Mouse (Mus musculus) MEL (cell line): ENCODE measurements around the gene Fancc. TPM values are rescaled to one million over a fixed set of nuclear protein-coding genes. Genes with fewer than 3 reads are reported as not detected.

Experiments
- DNase-seq: peaks from one replicate; pipeline ENCODE4 v3.0.0; 2011; ENCODE audit warnings: low read depth, low spot score
- H3K27ac ChIP-seq: 2 replicates; pipeline ENCODE4 v1.5.1; 2012; ENCODE audit warnings: low read depth, mild to moderate bottlenecking, control low read depth, low read length, moderate library complexity; ENCODE audit not compliant: control insufficient read depth
- H3K27me3 ChIP-seq, 2 experiments: fragments of 150-350 bp in 1 of 2; sonication (generic) in 1 of 2; 2 replicates each; pipeline ENCODE4 v1.6.1; 2012; ENCODE audit warnings: low read length in 2 of 2, mild to moderate bottlenecking in 2 of 2, improper control_type of control experiment in 1 of 2, moderate library complexity in 1 of 2; ENCODE audit not compliant: insufficient read depth in 2 of 2, control insufficient read depth in 1 of 2
- H3K36me3 ChIP-seq, 2 experiments: 2 replicates each; pipeline ENCODE4 v1.6.1; 2012 to 2014; ENCODE audit warnings: low read length in 2 of 2, improper control_type of control experiment in 1 of 2, inconsistent platforms in 1 of 2, mild to moderate bottlenecking in 1 of 2; ENCODE audit not compliant: insufficient read depth in 2 of 2, control insufficient read depth in 1 of 2
- H3K4me1 ChIP-seq, 2 experiments: fragments of 150-350 bp in 1 of 2; sonication (generic) in 1 of 2; 2 replicates each; pipeline ENCODE4 v1.6.1; 2012; ENCODE audit warnings: low read length in 2 of 2, improper control_type of control experiment in 1 of 2, mild to moderate bottlenecking in 1 of 2; ENCODE audit not compliant: insufficient read depth in 2 of 2, control insufficient read depth in 1 of 2
- H3K4me3 ChIP-seq, 2 experiments: fragments of 150-350 bp in 1 of 2; sonication (generic) in 1 of 2; 2 replicates each; pipeline ENCODE4 v1.5.1; 2012; ENCODE audit warnings: low read depth in 2 of 2, low read length in 2 of 2, mild to moderate bottlenecking in 2 of 2, moderate library complexity in 2 of 2, control low read depth in 1 of 2, improper control_type of control experiment in 1 of 2; ENCODE audit not compliant: control insufficient read depth in 1 of 2, insufficient read depth in 1 of 2
- H3K79me2 ChIP-seq: 2 replicates; pipeline ENCODE4 v1.6.1; 2012; ENCODE audit warnings: mild to moderate bottlenecking, low read length, moderate library complexity; ENCODE audit not compliant: control insufficient read depth, poor library complexity, insufficient read depth
- H3K9ac ChIP-seq: 2 replicates; pipeline ENCODE4 v1.6.1; 2012; ENCODE audit warnings: low read depth, mild to moderate bottlenecking, control low read depth, low read length, moderate library complexity; ENCODE audit not compliant: control insufficient read depth, poor library complexity, severe bottlenecking
- H3K9me3 ChIP-seq: fragments of 150-350 bp; sonication (generic); replicated peaks from 2 replicates; pipeline ENCODE4 v1.6.1; 2012; ENCODE audit warnings: mild to moderate bottlenecking, low read length, improper control_type of control experiment, moderate library complexity; ENCODE audit not compliant: insufficient read depth
- BHLHE40 ChIP-seq: IDR thresholded peaks from 2 replicates; pipeline ENCODE4 v1.6.1; 2012; ENCODE audit warnings: low read depth, mild to moderate bottlenecking, inconsistent platforms, low read length, improper control_type of control experiment, borderline replicate concordance
- CHD1 ChIP-seq: IDR thresholded peaks from 2 replicates; pipeline ENCODE4 v1.6.1; 2012; ENCODE audit warnings: low read depth, mild to moderate bottlenecking, inconsistent platforms, low read length, improper control_type of control experiment
- CHD2 ChIP-seq: IDR thresholded peaks from 2 replicates; pipeline ENCODE4 v1.6.1; 2011; ENCODE audit warnings: low read length, improper control_type of control experiment
- CTCF ChIP-seq, 3 experiments: IDR thresholded peaks in 2 of 3; conservative IDR thresholded peaks in 1 of 3; 2 replicates each; pipeline ENCODE4 v1.5.1; 2011 to 2012; ENCODE audit warnings: low read length in 3 of 3, low read depth in 2 of 3, mild to moderate bottlenecking in 2 of 3, improper control_type of control experiment in 1 of 3, inconsistent platforms in 1 of 3, mixed read lengths in 1 of 3, moderate library complexity in 1 of 3; ENCODE audit not compliant: control insufficient read depth in 1 of 3, insufficient read depth in 1 of 3, poor library complexity in 1 of 3, severe bottlenecking in 1 of 3
- E2F4 ChIP-seq: IDR thresholded peaks from 2 replicates; pipeline ENCODE4 v1.6.1; 2011; ENCODE audit warnings: low read depth, low read length, improper control_type of control experiment, borderline replicate concordance
- ELF1 ChIP-seq: IDR thresholded peaks from 2 replicates; pipeline ENCODE4 v1.6.1; 2014; ENCODE audit warnings: low read depth, mild to moderate bottlenecking, inconsistent platforms, low read length, improper control_type of control experiment, moderate library complexity
- EP300 ChIP-seq, 2 experiments: IDR thresholded peaks; 2 replicates each; pipeline ENCODE4 v1.6.1; 2011; ENCODE audit warnings: improper control_type of control experiment in 2 of 2, low read length in 2 of 2, low read depth in 1 of 2, mild to moderate bottlenecking in 1 of 2
- GABPA ChIP-seq: IDR thresholded peaks from 2 replicates; pipeline ENCODE4 v1.6.1; 2012; ENCODE audit warnings: low read depth, mild to moderate bottlenecking, inconsistent platforms, low read length, improper control_type of control experiment, moderate library complexity
- HCFC1 ChIP-seq: IDR thresholded peaks from 2 replicates; pipeline ENCODE4 v1.6.1; 2012; ENCODE audit warnings: low read depth, mild to moderate bottlenecking, inconsistent platforms, low read length, improper control_type of control experiment, moderate library complexity
- JUND ChIP-seq: IDR thresholded peaks from 2 replicates; pipeline ENCODE4 v1.6.1; 2011; ENCODE audit warnings: low read depth, mild to moderate bottlenecking, improper control_type of control experiment, low read length
- KAT2A ChIP-seq: conservative IDR thresholded peaks from 2 replicates; pipeline ENCODE4 v1.6.1; 2012; ENCODE audit warnings: low read depth, low read length, improper control_type of control experiment, inconsistent platforms
- MAZ ChIP-seq: IDR thresholded peaks from 2 replicates; pipeline ENCODE4 v1.6.1; 2012; ENCODE audit warnings: low read depth, mild to moderate bottlenecking, inconsistent platforms, low read length, improper control_type of control experiment
- MEF2A ChIP-seq: IDR thresholded peaks from 2 replicates; pipeline ENCODE4 v1.6.1; 2014; ENCODE audit warnings: low read depth, mild to moderate bottlenecking, inconsistent platforms, low read length, improper control_type of control experiment; ENCODE audit not compliant: poor library complexity, insufficient replicate concordance, severe bottlenecking; ENCODE audit errors: extremely low read depth
- MXI1 ChIP-seq: IDR thresholded peaks from 2 replicates; pipeline ENCODE4 v1.6.1; 2011; ENCODE audit warnings: mild to moderate bottlenecking, low read depth, low read length, improper control_type of control experiment
- MYB ChIP-seq: IDR thresholded peaks from 2 replicates; pipeline ENCODE4 v1.6.1; 2011; ENCODE audit warnings: mild to moderate bottlenecking, low read depth, low read length, improper control_type of control experiment
- MYC ChIP-seq: IDR thresholded peaks from 2 replicates; pipeline ENCODE4 v1.6.1; 2011; ENCODE audit warnings: low read depth, mild to moderate bottlenecking, low read length, improper control_type of control experiment, moderate library complexity
- POLR2A ChIP-seq, 2 experiments: IDR thresholded peaks; 2 replicates each; pipeline ENCODE4 v1.6.1; 2011 to 2012; ENCODE audit warnings: low read length in 2 of 2, mild to moderate bottlenecking in 2 of 2, control low read depth in 1 of 2, improper control_type of control experiment in 1 of 2, low read depth in 1 of 2, moderate library complexity in 1 of 2; ENCODE audit not compliant: control insufficient read depth in 1 of 2, insufficient read depth in 1 of 2, poor library complexity in 1 of 2
- POLR2AphosphoS2 ChIP-seq: IDR thresholded peaks from 2 replicates; pipeline ENCODE4 v1.6.1; 2011; ENCODE audit warnings: low read length, improper control_type of control experiment
- POLR2AphosphoS5 ChIP-seq: IDR thresholded peaks from 2 replicates; pipeline ENCODE4 v1.6.1; 2012; ENCODE audit warnings: low read depth, borderline replicate concordance, mild to moderate bottlenecking, inconsistent platforms, low read length, moderate library complexity, mixed read lengths
- RCOR1 ChIP-seq: IDR thresholded peaks from 2 replicates; pipeline ENCODE4 v1.6.1; 2012; ENCODE audit warnings: low read depth, mild to moderate bottlenecking, inconsistent platforms, low read length, improper control_type of control experiment
- SIN3A ChIP-seq: IDR thresholded peaks from 2 replicates; pipeline ENCODE4 v1.6.1; 2012; ENCODE audit warnings: low read length, improper control_type of control experiment, inconsistent platforms
- TAL1 ChIP-seq: IDR thresholded peaks from 2 replicates; pipeline ENCODE4 v1.6.1; 2012; ENCODE audit warnings: mild to moderate bottlenecking, inconsistent platforms, low read length, moderate library complexity, mixed read lengths
- TBP ChIP-seq: IDR thresholded peaks from 2 replicates; pipeline ENCODE4 v1.8.0; 2011; ENCODE audit warnings: low read depth, low read length, improper control_type of control experiment
- ZKSCAN1 ChIP-seq: IDR thresholded peaks from 2 replicates; pipeline ENCODE4 v1.6.1; 2012; ENCODE audit warnings: low read depth, mild to moderate bottlenecking, inconsistent platforms, low read length, improper control_type of control experiment, moderate library complexity
- ZNF384 ChIP-seq: IDR thresholded peaks from 2 replicates; pipeline ENCODE4 v1.6.1; 2012; ENCODE audit warnings: low read depth, mild to moderate bottlenecking, inconsistent platforms, low read length, improper control_type of control experiment
- polyA plus RNA-seq, 2 experiments: library from polyadenylated mRNA; stranded (reverse) in 1 of 2; unstranded in 1 of 2; fragments of >175 nt in 1 of 2; fragments of >200 nt in 1 of 2; gene quantifications; 2 replicates each; pipeline versions ENCODE4 v1.2.1 to v1.2.4; 2012; ENCODE audit warnings: low replicate concordance in 2 of 2, low read depth in 1 of 2; ENCODE audit not compliant: insufficient read length in 2 of 2, insufficient read depth in 1 of 2, missing spikeins in 1 of 2
- total RNA-seq: library from RNA; depleted of rRNA; stranded (reverse); fragments of 300-350 nt; gene quantifications from 2 replicates; pipeline ENCODE4 v1.2.3, GENCODE M21; 2012

Fancc gene
- total and polyA plus RNA-seq, 3 experiments = 4.0 to 5.5 TPM; not detected in 1

GRCm38 (mm10) chr13:63322756-63323155 is 174.3 kb downstream of the Fancc start:
- Histone ChIP-seq H3K9ac (no peak overlapping the region), H3K4me1 (peaks cover 6 to 20% of the 10 kb centered on the region in 2 experiments), H3K36me3 (peaks cover 0 to 17% of the 10 kb centered on the region in 2 experiments; a peak in 2 of 4 replicates), H3K27ac (no peak overlapping the region), H3K9me3 (no peaks in the 10 kb centered on the region), H3K4me3 (no peak overlapping the region), H3K79me2 (no peaks in the 10 kb centered on the region), H3K27me3 (no peaks in the 10 kb centered on the region)
- DNase-seq = no peak
- TF ChIP-seq MEF2A (no peak), MXI1 (no peak), KAT2A (no peak), ZKSCAN1 (no peak), GABPA (no peak), HCFC1 (no peak), ELF1 (no peak), EP300 (IDR thresholded peaks at IDR 0.05; ENCODE audit: low read depth in 1 of 2, low read length in 2 of 2) (no peak), CTCF (IDR thresholded peaks at IDR 0.05 in 2 of 3, conservative IDR thresholded peaks at IDR 0.05 in 1 of 3; ENCODE audit: control insufficient read depth in 1 of 3, insufficient read depth in 1 of 3, low read depth in 2 of 3, low read length in 3 of 3, poor library complexity in 1 of 3, severe bottlenecking in 1 of 3) (no peak), TAL1 (no peak), TBP (no peak), JUND (no peak), ZNF384 (no peak), CHD2 (no peak), MYB (no peak), RCOR1 (no peak), CHD1 (no peak)

GRCm38 (mm10) chr13:63321689-63322088 is 175.4 kb downstream of the Fancc start:
- no peaks in the 10 kb centered on the region for H3K27me3 ChIP-seq
- no peak overlapping the region for H3K4me3 ChIP-seq

More at GRCm38 (mm10) chr13:63321689-63322088, 175.4 kb downstream of the Fancc start:
- Histone ChIP-seq H3K79me2 (no peaks in the 10 kb centered on the region), H3K9ac (no peak overlapping the region), H3K9me3 (no peaks in the 10 kb centered on the region), H3K27ac (no peak overlapping the region), H3K36me3 (peaks cover 0 to 17% of the 10 kb centered on the region in 2 experiments; a peak in 2 of 4 replicates), H3K4me1 (peaks cover 6 to 20% of the 10 kb centered on the region in 2 experiments)
- TF ChIP-seq E2F4 (no peak), POLR2AphosphoS5 (no peak), MYC (no peak), MYB (no peak), POLR2AphosphoS2 (no peak), TAL1 (no peak), ZKSCAN1 (no peak), SIN3A (no peak), GABPA (no peak), ELF1 (no peak), BHLHE40 (no peak), POLR2A (IDR thresholded peaks at IDR 0.05; ENCODE audit: control insufficient read depth in 1 of 2, insufficient read depth in 1 of 2, low read depth in 1 of 2, low read length in 2 of 2, poor library complexity in 1 of 2) (no peak), MAZ (no peak)
- DNase-seq = no peak
